Mouse (Mus musculus) ES-Bruce4 (cell line): Measurements from ENCODE around the gene Mgll. TPM values are rescaled to one million over a fixed set of nuclear protein-coding genes. Genes with fewer than 3 reads are reported as not detected.

Experiments
- H3K27ac ChIP-seq: 2 replicates; pipeline ENCODE4 v1.5.1; 2012; ENCODE audit warnings: low read length, inconsistent platforms; ENCODE audit not compliant: insufficient read depth
- H3K27me3 ChIP-seq: 2 replicates; pipeline ENCODE4 v1.6.1; 2012; ENCODE audit warnings: mild to moderate bottlenecking, low read length, inconsistent platforms; ENCODE audit not compliant: control insufficient read depth, poor library complexity, insufficient read depth, severe bottlenecking
- H3K36me3 ChIP-seq: 2 replicates; pipeline ENCODE4 v1.6.1; 2012; ENCODE audit warnings: inconsistent platforms, mild to moderate bottlenecking, low read length, moderate library complexity; ENCODE audit not compliant: control insufficient read depth, poor library complexity, insufficient read depth, severe bottlenecking
- H3K4me1 ChIP-seq: one replicate; pipeline ENCODE4 v1.8.1; 2011; ENCODE audit warnings: low read length; ENCODE audit not compliant: control insufficient read depth, insufficient read depth
- H3K4me3 ChIP-seq: 2 replicates; pipeline ENCODE4 v1.5.1; 2011; ENCODE audit warnings: low read depth, mild to moderate bottlenecking, low read length
- H3K9ac ChIP-seq: 2 replicates; pipeline ENCODE4 v1.6.1; 2012; ENCODE audit warnings: low read depth, mild to moderate bottlenecking, inconsistent platforms; ENCODE audit not compliant: poor library complexity, severe bottlenecking
- H3K9me3 ChIP-seq: replicated peaks from 2 replicates; pipeline ENCODE4 v1.6.1; 2012; ENCODE audit warnings: mild to moderate bottlenecking, low read length, inconsistent platforms; ENCODE audit not compliant: control insufficient read depth, poor library complexity, insufficient read depth, severe bottlenecking
- CTCF ChIP-seq: IDR thresholded peaks from one replicate; pipeline ENCODE4 v1.8.1; 2011; ENCODE audit warnings: low read depth, low read length
- EP300 ChIP-seq: IDR thresholded peaks from 2 replicates; pipeline ENCODE4 v1.6.1; 2011; ENCODE audit warnings: low read depth, low read length; ENCODE audit not compliant: insufficient read depth
- POLR2A ChIP-seq: IDR thresholded peaks from one replicate; pipeline ENCODE4 v1.8.1; 2011; ENCODE audit warnings: low read length; ENCODE audit not compliant: insufficient read depth
- polyA plus RNA-seq: library from polyadenylated mRNA; stranded (reverse); fragments of >200 nt; gene quantifications from 2 replicates; pipeline ENCODE4 v1.2.4, GENCODE M21; 2011; ENCODE audit warnings: low read depth; ENCODE audit not compliant: missing spikeins, insufficient read depth, insufficient read length

Gene Mgll
- polyA plus RNA-seq, 1 experiment = 3.4 TPM

DNA sequence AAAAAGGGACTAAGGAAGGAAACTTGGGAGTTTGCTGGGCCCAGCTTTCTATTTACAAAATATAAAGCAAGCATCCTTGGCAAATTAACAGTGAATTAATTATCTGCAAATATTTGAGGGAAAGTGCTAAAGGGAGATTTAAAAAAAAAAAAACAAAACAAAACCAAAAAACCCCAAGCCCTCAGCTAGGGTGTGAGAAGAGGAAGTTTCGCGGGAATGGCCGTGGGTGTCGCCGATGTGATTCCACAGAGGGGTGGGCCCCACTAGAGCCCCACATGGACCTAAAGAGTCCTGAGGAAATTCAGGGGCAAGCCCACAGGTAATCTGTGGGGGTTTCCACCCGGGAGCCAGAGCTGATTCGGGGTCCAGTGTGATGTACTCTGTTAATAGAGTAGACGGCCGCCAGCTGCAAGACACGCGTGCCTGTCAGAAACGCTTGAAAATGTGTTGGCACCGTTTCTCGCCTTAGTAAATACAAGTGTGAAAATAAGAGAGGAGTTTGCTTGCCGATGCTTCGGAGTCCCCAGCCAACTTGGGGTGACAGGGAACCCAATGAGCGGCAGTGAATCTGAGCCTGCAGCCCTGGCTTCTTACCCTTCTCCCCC, 46.2 kb downstream of the Mgll start:
- Histone ChIP-seq H3K9ac (no peak overlapping the region), H3K27ac (no peak overlapping the region), H3K4me1 (peaks cover 2% of the 10 kb centered on the region), H3K36me3 (no peaks in the 10 kb centered on the region), H3K27me3 (no peaks in the 10 kb centered on the region), H3K9me3 (no peaks in the 10 kb centered on the region), H3K4me3 (no peak overlapping the region)
- TF ChIP-seq CTCF = no peak
- no peak for TF ChIP-seq EP300
- no peak for TF ChIP-seq POLR2A

DNA sequence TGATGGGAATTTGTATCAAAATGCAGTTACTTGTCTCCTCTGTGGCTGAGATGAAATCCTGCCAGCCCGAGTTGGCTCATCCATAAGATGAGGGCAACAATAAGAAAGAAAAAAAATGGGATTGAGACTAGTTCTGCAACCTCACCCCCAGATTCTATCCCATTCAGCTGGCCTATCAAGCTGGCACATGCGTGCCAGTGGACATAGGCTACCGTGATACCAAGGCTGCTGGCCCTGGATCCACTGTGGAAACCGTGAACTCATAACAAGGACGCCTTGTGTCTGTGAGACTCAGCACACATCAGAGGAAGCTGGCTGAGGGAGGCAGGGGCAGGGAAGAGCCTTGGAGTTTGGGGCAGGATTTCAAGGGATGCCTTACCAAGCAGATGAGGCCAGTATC, 46.8 kb downstream of the Mgll start:
- H3K4me1 ChIP-seq = peaks cover 2% of the 10 kb centered on the region
- H3K27me3 ChIP-seq = no peaks in the 10 kb centered on the region
- no peak overlapping the region for H3K27ac ChIP-seq
- no peak overlapping the region for H3K9ac ChIP-seq
- H3K4me3 ChIP-seq = no peak overlapping the region
- H3K9me3 ChIP-seq = no peaks in the 10 kb centered on the region
- H3K36me3 ChIP-seq = no peaks in the 10 kb centered on the region
- TF ChIP-seq POLR2A (no peak), CTCF (no peak), EP300 (no peak)

DNA sequence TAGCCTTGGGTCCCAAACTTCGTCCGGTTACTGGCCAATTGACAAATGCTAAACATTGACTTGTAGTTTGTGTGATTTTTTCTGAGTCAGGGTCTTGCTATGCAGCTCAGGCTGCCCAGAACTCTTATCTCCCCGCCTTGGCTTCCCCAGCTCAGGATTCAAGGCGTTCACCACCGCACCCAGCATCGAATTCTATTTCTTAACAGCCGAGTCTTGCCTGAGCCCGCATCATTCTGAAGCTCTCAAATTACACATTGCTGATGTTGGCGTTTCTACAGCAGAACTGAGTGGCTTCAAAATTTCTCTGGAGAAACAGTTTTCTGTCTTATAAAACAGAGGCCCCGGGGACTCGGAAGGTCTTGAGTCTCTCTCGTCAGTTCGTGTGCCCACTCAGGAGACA, 47.8 kb downstream of the Mgll start:
- Histone ChIP-seq H3K27ac (no peak overlapping the region), H3K4me3 (no peak overlapping the region), H3K9me3 (no peaks in the 10 kb centered on the region), H3K27me3 (no peaks in the 10 kb centered on the region), H3K36me3 (no peaks in the 10 kb centered on the region), H3K9ac (no peak overlapping the region), H3K4me1 (peaks cover 2% of the 10 kb centered on the region)
- TF ChIP-seq POLR2A (no peak), EP300 (no peak), CTCF (no peak)

DNA sequence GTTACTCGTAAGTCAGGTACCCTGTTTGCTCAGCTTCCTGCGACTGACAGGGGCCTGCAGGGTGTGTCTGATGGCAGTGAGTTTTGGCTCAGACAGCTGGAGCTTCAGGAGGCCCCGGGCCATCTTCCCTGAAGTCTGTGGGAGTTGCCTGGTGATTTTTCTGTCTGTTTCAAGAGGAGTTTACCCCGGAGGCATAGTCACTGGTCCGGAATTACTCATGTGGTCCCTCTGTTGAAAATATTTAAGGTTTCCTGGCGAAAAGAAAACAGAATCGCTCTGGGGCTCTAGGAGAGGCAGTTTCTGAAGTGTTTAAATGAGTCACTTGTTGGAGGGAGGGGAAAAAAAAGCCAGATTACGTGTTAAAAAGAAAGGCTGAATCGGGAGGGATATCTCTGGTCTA, 49.8 kb downstream of the Mgll start:
- H3K36me3 ChIP-seq = no peaks in the 10 kb centered on the region

DNA sequence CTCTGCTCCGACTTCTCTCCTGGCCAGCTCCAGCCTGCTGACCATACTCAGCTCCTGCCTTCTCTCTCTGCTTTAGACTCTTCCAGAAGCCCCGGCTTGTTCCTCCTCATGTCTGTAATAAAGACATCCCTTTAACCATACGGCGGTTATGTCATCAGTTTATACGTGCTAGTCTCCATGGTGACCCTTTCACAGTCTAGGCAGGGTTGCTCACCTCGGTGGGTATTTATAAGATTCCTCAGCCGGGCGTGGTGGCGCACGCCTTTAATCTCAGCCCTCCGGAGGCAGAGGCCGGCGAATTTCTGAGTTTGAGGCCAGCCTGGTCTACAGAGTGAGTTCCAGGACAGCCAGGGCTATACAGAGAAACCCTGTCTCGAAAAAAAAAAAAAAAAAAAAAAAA, 51.1 kb downstream of the Mgll start:
- H3K4me3 ChIP-seq = no peak overlapping the region
- no peak overlapping the region for H3K9ac ChIP-seq
- TF ChIP-seq EP300 (no peak), CTCF (no peak), POLR2A (no peak)

More for the DNA sequence above, 49.8 kb downstream of the Mgll start:
- Histone ChIP-seq H3K9ac (no peak overlapping the region), H3K4me3 (no peak overlapping the region), H3K9me3 (no peaks in the 10 kb centered on the region), H3K4me1 (peaks cover 2% of the 10 kb centered on the region), H3K27me3 (no peaks in the 10 kb centered on the region), H3K27ac (no peak overlapping the region)
- TF ChIP-seq CTCF = no peak
- TF ChIP-seq POLR2A = no peak
- TF ChIP-seq EP300 = no peak

DNA sequence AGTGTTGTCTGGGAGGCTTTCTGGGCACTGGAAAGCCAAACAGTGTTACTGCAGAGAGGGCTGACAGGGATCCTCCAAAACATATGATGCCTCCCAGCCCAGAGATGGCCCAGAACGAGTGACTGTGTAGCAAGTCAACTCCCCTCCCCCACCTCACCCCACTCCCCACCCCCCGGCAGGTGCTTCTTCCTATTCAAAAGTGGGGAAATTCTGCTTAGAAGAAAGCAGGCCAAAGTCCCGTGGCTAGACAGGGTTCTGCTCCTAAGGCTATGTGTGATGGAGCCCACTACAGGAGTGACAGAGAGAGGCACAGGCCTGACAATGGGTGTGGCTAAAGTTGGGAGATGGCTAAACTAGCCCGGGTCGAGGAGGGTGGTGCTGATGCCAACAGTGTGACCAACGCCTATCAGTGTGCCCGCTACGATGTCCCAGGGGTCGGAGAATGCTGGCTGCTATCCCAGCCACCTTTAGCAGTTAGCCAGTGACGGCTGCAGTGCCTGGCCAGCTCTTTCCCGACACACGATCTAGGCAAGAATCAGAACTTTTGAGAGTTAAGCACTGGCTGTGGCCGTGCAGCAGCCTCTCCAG, 52.2 kb downstream of the Mgll start:
- no peaks in the 10 kb centered on the region for H3K36me3 ChIP-seq
- H3K4me3 ChIP-seq = no peak overlapping the region
- peaks cover 2% of the 10 kb centered on the region for H3K4me1 ChIP-seq
- no peaks in the 10 kb centered on the region for H3K27me3 ChIP-seq
- H3K27ac ChIP-seq = no peak overlapping the region
- H3K9ac ChIP-seq = no peak overlapping the region
- H3K9me3 ChIP-seq = no peaks in the 10 kb centered on the region
- TF ChIP-seq EP300 = no peak
- no peak for TF ChIP-seq CTCF
- no peak for TF ChIP-seq POLR2A

More for the DNA sequence above, 51.1 kb downstream of the Mgll start:
- H3K27ac ChIP-seq = no peak overlapping the region
- H3K27me3 ChIP-seq = no peaks in the 10 kb centered on the region
- H3K36me3 ChIP-seq = no peaks in the 10 kb centered on the region
- H3K4me1 ChIP-seq = peaks cover 2% of the 10 kb centered on the region
- H3K9me3 ChIP-seq = no peaks in the 10 kb centered on the region
